Mouse (Mus musculus) urinary bladder, adult 18-20 months (tissue): Measurements from ENCODE around the gene Ghrh.

Experiments used
- DNase-seq, 2 experiments: peaks; one replicate each; pipeline ENCODE4 v3.0.0; 2022; ENCODE audit warnings: low spot score in 2 of 2, mixed read lengths in 2 of 2

Ghrh gene

DNA sequence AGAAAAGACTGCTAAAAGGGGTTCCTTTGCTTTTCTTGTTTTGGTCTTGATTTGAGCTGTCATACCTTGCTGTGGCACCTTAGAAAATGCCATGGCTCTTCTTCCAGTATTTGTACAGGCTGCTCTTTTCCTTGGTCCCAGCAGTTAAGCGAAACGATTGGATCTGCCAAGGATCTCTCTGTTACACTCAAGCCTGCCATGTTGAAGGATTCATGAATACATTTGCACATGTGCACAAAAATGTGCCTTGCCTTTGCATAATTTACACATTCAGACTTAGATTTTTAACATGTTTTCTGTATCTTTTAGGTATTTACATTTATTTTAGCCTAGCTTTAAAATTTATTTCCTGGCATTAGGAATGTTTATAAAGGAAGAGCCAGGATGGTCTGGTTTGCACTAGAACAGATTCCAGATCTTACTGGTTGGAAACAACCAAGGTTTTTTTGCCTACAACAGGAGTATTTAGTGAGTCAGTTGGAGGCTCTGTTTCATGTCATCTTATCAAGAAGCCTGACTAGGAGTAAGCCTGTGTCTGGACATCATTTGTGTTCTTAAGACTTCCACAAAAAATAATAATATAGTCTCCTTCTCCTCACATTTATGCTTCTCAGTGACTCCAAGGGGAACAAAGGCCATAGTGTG, 38.9 kb downstream of the Ghrh start:
- no peak for DNase-seq

DNA sequence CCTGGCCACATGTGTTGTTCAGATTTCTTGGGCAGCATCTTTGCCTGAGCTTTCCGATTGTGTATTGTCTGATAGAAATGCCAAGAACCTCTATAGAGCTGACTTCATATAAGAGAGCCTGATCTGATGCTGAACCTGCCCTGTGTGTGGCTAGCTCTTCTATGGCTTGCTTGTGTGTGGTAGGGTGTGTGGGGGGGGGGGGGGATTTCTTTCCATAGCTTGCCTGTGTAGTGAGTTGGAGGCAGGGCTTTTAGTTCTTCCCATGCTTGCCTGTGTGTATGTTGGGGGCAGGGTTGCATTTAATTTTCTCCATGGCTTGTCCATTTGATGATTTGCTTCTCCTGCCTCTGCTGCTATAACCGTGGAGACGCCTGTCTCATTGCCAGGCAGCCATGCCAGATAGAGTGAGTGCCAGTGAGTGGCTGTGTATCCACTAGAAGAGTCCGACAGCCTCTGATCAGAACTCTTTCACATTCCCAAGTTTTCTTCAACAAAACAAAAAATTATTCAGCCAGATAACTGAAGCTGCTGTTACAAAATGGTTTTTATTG, 39.5 kb downstream of the Ghrh start:
- no peak for DNase-seq

DNA sequence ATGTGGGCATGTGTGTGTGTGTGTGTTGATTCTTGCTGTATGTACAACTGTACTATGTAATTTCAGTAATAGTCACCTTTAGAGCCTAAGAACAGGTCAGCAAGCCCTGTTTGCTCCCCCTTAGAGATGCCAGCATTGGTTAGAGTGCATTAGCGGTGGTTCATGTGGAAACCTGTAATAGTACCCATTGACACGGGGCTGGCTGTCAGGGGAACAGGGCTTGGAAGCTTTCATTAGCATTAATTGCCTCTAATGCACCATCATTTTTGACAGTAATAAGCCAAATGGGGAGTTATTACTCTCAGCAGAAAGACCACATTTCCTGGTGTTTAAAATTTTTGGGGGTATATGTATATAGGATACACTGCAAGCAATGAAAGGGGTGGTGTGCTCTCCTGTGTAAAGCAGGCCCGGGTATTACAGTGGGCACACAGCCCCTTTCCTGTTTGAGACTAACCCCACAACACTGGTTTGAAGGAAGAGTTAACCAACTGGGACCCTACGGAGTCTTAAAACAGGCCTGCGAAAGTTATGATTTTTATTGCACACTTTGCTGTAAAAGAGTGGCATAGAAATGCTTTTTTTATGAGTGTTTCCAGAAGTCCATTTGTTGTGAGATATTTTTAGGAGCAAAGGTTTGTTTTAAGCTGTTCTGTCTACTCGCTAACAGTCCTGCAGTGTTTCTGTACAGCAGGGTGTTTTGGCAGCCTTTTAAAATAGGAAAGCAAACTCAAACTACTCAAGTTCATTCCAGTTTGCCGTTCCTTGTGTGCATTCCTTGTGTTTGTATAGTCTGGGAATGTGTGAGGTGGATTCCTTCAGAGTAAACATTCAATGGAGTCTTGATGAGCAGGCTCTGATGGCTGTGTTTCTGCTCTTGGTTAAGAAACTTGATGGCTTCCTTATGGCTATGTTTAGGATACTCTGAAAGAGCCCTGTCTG, 40.9 kb downstream of the Ghrh start:
- DNase-seq, result no peak

DNA sequence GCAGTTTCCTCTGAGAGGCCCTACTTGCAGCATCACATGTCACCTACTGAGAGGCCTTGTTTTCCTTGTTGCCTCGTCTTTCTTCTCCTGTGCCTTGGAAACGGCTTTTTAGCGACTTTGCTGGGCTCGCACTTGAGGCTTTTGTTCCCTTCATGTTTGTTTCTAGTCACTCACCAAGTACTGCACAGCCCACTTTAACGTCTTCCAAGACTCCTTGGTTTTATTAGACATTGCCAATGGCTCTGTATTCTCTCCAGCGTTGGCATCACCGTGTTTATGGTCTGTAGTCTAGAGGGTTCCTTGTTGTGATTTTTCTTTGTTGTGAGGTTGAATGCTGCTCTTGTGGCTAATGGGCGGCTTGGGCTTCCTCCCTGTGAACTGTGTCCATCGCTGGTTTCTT, 44.2 kb downstream of the Ghrh start:
- no peak for DNase-seq

DNA sequence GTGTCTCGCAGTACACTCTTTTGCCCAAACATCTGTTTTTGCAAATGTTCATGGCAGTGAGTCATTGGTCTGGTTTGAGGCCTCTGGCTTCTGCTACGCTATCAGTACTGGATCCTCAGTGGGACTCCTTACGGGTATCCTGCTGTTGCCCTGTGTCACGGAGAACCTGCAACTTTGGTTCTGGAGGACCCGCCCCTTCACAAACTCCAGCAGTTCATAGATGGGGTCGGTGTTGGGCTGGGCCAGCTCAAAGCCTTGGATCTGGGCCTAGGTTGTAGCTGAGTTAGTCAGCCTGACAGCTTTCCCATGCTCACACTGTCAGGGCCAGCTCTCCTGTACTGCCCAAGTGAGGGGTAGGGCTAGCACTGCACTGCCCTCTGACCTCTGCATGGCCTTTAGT, 47.3 kb downstream of the Ghrh start:
- DNase-seq, result no peak

DNA sequence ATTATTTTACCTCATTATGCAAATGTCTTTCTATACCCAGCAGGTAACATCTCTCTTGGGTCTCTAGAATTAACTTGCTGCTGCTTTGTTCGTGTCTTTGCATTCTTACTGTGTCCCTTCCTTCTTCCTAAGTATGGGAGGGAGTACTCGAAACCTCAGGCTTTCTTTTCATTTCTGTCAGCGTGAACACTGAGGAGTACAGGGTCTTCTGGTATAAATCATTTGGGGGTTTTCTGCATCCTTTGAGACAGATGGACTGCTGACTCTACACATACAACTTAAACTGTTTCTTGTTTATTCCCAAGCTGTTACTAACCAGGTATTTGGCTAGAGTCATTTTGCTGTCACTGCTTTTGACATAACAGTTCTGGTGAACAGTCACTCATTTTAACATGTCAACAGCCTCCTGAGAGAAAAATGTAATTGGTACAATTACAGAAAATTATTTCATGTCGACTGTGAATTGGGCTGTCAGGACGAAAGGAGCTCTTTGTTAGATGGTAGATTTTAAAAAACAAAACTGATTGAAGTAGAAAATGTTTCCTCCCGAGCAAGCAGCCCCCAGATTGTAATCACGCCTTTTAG, 51.1 kb downstream of the Ghrh start:
- DNase-seq, result no peak

DNA sequence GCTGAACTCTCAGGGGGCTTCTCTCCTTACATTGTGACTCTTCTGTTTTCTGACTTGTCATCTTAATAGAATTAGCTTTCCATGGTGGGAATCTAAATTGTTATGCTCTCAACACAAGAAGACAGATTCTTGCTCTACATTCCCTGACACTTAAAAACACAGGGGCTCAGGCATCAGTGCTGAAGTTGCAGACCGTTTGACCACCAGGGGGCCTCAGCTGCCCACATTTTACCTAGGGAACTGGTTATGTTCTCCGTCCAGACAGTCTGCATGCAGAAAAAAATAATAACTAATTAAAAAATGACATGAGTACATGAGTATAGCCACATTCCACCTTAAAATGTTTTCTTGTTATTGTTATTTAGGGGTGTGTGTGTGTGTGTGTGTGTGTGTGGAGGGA, 55.2 kb downstream of the Ghrh start:
- peak; percentile 37 to 52 for DNase-seq

DNA sequence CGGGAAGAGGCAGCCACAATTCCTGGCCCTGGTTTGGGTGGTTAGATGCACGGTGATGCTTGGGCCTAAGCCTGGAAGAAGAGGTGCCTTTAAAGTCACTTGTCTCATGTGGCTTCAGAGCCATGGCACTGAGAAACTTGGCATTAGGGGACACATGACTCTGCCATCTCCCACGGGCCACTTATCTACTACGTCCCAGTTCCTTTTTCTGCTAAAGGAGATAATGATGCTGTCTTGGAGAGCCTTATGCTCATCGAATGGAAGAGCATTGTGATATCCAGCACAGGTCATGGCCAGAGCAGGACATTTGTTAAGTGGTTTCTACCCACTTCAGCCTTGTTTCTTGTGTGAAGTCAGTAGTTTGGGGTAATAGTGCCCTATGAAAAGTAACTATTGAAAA, 58.3 kb downstream of the Ghrh start:
- DNase-seq, result no peak

DNA sequence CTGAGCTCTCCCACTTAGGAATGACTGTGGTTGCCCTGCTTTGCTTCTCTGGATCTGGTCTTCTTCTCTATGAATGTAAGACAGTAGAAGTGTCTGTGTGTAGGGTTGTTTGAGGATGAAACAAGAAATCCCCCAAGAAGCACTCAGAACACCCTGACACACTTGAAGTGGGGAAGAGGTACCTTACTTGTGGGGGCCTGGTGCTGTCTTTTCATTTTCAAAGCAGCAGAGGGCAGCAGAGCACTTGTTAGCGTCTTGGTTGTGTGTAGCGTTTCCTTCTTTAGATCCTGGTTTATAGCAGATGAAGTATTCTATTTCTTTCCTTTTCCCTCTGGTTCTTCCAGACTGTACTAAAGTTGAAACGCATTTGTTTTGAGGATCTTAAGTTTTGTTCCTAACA, 59.8 kb downstream of the Ghrh start:
- peak in 1 of 2 experiments; percentile 10 for DNase-seq

DNA sequence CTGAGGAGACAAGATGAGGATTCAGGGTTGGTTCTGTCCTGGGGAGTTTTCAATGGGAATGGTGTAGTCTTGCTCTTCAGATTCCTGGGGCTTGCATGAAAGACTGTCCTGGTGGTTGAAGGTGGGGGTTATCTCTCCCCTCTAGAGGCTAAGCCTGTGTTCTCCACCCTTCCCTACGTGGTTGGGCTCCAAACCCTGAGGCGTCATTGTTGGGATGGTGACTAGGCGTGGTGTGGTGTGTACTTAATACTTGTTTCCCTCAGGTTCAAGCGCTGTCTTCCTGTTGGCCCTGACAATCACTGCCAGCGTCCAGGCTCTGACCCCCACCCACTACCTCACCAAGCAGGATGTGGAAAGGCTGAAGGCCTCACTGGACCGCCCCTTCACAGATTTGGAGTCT, 64.0 kb downstream of the Ghrh start:
- DNase-seq, result no peak
